Mouse (Mus musculus): ENCODE results near the gene Smyd5. TPM values are rescaled to one million over a fixed set of nuclear protein-coding genes. Genes with fewer than 3 reads are reported as not detected.

Gene Smyd5
- polyA plus RNA-seq, 1 experiment = 12.7 TPM

- Histone ChIP-seq H3K27ac (replicated peaks; ENCODE audit: low read depth, low read length) (no peak overlapping the region), H3K4me3 (ENCODE audit: insufficient read depth, low read depth, low read length) (no peak overlapping the region)
Observed at GRCm38 (mm10) chr6:85469660-85470430, 38.1 kb downstream of the Smyd5 start.

DNA sequence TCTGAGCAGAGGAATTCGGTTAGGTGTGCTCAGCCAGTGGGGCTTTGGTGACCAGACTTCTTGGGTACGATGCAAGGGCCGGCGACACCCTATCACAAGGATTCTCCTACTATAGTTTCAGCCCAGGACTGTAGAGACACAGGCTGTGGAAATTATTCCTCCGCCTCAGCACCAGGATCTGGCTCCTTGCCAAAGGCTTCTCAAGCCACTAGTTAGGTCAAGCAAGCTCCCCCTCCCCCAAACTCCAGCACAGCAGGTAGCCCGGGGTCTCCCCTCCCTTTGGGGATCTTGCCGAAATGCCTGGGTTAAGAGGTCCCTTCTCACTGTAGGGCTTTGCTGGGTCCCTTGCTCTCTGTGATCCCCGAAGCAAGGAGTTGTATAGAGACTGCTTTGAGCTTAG, 40.2 kb downstream of the Smyd5 start:
- Histone ChIP-seq H3K4me1 (ENCODE audit: control insufficient read depth, insufficient read depth, insufficient read length, low read length) (no peaks in the 10 kb centered on the region), H3K27ac (replicated peaks; ENCODE audit: low read depth, low read length) (no peak overlapping the region), H3K4me3 (ENCODE audit: insufficient read depth, low read depth, low read length) (no peak overlapping the region)

More at GRCm38 (mm10) chr6:85469660-85470430, 38.1 kb downstream of the Smyd5 start:
- H3K4me1 ChIP-seq (ENCODE audit: control insufficient read depth, insufficient read depth, insufficient read length, low read length) = no peaks in the 10 kb centered on the region

- Histone ChIP-seq H3K27ac (replicated peaks; ENCODE audit: low read depth, low read length) (no peak overlapping the region), H3K4me1 (ENCODE audit: control insufficient read depth, insufficient read depth, insufficient read length, low read length) (no peaks in the 10 kb centered on the region), H3K4me3 (ENCODE audit: insufficient read depth, low read depth, low read length) (no peak overlapping the region)
Observed at GRCm38 (mm10) chr6:85472542-85472941, 40.8 kb downstream of the Smyd5 start.

DNA sequence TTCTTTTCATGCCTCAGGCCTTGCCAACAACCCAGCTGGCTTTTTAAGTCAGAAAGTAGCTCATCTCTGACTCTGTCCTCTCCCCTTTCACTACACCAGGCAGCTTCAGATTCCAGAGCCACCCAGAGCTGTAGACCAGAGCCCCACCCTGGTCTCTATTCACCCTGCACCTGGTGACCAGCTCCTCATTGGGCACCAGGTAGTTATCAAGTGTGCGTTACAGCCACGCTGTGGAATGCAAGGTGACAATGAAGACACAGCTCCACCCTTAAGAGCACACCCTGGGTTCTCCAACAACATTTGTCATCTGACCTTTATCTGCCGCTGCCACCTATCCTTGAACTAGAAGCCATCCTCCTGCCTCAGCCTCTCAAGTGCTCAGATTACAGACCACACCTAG, 43.8 kb downstream of the Smyd5 start:
- no peaks in the 10 kb centered on the region for H3K4me1 ChIP-seq (ENCODE audit: control insufficient read depth, insufficient read depth, insufficient read length, low read length)
- H3K4me3 ChIP-seq (ENCODE audit: insufficient read depth, low read depth, low read length) = no peak overlapping the region
- no peak overlapping the region for H3K27ac ChIP-seq (replicated peaks; ENCODE audit: low read depth, low read length)

DNA sequence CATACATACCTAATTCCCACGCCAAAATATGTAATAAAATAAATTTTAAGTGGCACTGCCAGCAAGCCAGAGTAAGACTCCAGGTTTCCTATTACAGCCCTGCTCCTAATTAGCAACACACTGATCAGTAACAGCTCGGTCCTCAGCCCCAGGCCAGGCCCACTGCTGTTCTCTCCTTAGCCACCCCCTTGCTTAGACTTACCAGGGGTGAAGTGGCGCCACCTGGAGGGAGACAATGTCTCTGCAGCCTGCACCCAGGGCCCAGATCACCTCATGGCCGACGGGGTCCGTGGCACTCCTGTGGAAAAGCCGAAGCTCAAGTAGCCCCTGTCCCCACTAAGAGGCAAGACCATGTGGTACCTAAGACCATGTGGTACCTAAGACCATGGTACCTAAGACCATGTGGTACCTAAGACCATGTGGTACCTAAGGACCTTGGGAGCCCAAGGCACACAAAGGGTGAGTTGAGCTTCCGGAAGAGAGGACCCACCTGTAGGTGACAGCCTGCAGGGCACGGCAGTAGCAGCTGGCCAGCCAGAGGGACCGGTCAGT, 45.7 kb downstream of the Smyd5 start:
- H3K4me1 ChIP-seq (ENCODE audit: control insufficient read depth, insufficient read depth, insufficient read length, low read length) = no peaks in the 10 kb centered on the region
- no peak overlapping the region for H3K4me3 ChIP-seq (ENCODE audit: insufficient read depth, low read depth, low read length)
- H3K27ac ChIP-seq (replicated peaks; ENCODE audit: low read depth, low read length) = no peak overlapping the region

DNA sequence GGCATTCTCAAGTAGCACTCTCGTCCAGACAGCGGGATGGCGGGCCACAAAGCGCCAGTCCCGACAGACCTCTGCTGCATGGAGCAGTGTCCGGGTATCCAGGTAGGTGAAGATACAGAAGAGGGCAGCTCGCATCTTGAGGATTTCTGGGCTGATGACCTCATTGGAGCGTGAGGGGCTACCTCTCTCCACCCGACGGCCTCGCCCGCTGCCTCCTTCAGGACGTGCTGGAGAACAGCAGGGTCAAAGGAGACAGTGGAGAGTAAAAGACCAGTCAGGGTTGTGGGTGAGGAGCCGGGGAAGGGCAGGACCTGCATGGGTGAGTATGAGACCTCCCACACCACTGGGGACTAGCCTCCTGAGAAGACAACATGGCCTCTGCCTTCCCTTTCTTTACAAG, 46.6 kb downstream of the Smyd5 start:
- no peak overlapping the region for H3K4me3 ChIP-seq (ENCODE audit: insufficient read depth, low read depth, low read length)
- no peaks in the 10 kb centered on the region for H3K4me1 ChIP-seq (ENCODE audit: control insufficient read depth, insufficient read depth, insufficient read length, low read length)
- no peak overlapping the region for H3K27ac ChIP-seq (replicated peaks; ENCODE audit: low read depth, low read length)

GRCm38 (mm10) chr6:85479979-85480378, 48.2 kb downstream of the Smyd5 start:
- Histone ChIP-seq H3K27ac (replicated peaks; ENCODE audit: low read depth, low read length) (no peak overlapping the region), H3K4me1 (ENCODE audit: control insufficient read depth, insufficient read depth, insufficient read length, low read length) (no peaks in the 10 kb centered on the region), H3K4me3 (ENCODE audit: insufficient read depth, low read depth, low read length) (no peak overlapping the region)

DNA sequence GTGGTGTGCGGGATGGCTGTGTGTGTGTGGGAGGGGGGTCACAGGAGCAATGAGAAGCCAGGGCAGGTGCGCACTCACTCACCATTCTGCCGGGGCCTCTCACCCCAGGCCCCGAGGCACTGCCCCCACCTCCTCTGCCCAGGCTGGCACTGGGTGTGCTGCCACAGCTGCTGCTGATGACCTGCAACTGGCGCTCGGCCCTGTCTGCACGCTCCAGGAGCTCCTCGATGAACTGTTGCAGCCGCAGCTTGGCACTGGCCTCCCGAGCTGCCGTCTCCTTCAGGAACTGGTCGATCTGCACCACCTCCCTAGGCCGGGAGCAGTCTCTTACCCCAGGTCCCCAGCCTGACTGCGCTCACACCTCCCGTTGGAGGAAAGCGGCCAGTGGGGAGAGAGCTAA, 48.9 kb downstream of the Smyd5 start:
- Histone ChIP-seq H3K4me1 (ENCODE audit: control insufficient read depth, insufficient read depth, insufficient read length, low read length) (no peaks in the 10 kb centered on the region), H3K4me3 (ENCODE audit: insufficient read depth, low read depth, low read length) (no peak overlapping the region), H3K27ac (replicated peaks; ENCODE audit: low read depth, low read length) (no peak overlapping the region)

DNA sequence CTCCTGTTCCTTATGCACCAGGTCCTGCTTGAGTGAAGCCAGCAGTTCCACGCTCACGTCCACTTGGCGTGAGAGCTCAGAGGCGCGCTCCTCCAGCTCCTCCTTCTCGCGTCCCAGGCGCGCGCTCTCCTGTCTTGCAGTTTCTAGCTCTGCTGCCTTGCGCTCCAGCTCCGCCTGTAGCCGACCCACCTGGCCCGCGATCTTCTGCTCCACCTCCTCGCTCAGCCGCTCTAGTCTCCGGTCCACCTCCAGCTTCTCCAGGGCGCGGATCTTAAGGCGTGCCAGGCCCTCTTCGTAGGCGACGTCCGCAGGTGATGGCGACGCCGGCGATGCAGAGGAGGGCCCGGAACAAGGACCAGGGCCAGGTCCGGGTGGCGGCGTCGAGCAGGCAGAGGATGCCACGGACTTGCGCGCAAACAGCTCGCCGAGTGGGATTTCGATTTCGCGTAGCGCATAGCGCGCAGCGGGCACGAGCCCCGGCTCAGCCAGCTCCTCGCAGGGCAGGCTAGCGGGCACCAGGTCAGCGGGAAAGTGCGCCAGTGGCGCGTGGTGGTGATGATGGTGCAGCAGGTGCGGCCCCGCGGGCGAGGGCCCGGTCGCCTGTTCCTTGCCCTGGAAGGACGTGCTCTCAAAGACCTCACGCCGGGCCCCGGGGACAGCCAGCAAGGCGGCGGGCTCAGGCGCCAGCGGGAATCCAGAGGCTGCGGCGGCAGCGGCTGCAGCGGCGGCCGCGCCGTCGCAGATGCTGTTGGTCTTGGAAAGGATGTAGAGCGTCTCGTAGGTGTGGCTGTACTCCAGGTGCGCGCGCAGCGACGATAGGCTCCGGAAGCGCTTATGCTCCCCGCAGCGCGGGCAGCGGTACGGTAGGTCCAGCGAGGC, 52.3 kb downstream of the Smyd5 start:
- H3K27ac ChIP-seq (replicated peaks; ENCODE audit: low read depth, low read length) = no peak overlapping the region
- H3K4me1 ChIP-seq (ENCODE audit: control insufficient read depth, insufficient read depth, insufficient read length, low read length) = no peaks in the 10 kb centered on the region
- no peak overlapping the region for H3K4me3 ChIP-seq (ENCODE audit: insufficient read depth, low read depth, low read length)

DNA sequence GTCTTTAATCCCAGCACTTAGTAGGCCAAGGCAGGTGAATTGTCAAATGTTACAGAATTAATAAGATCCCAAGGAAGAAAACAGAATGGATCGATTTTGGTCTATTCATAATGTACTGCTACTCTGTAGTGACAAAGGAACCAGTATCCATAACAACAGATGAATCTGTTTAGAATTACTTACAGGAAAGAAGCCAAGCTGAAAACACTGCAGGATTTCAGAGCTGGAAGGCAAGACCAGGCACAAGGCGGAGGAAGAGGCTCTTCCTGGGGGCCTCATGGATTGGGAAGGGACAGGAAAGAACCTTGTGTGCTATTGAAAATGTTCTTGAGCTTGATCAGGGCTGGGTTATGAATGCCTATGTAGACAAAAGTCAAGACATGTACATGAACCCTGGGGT, 53.9 kb downstream of the Smyd5 start:
- H3K27ac ChIP-seq (replicated peaks; ENCODE audit: low read depth, low read length) = no peak overlapping the region
- H3K4me1 ChIP-seq (ENCODE audit: control insufficient read depth, insufficient read depth, insufficient read length, low read length) = no peaks in the 10 kb centered on the region
- H3K4me3 ChIP-seq (ENCODE audit: insufficient read depth, low read depth, low read length) = no peak overlapping the region

DNA sequence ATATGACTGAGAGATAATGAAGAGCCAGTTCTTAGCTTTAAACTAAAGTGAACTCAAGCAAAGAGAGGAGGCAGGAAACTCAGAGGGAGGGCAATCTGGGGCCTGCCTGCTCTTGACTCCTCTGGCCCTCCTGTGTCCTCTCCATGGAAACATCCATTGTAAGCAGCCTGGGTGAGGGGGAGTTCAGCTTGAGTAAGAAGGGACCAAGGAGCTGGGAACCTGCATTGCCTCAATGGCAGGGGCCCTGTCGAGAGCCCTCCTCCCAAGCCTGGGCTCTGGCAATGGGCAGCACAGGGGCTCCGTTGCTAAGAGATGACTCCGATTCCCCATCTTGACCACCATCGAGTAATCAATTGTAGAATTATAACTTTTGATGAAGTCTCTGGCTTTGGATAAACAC, 56.7 kb downstream of the Smyd5 start:
- Histone ChIP-seq H3K27ac (replicated peaks; ENCODE audit: low read depth, low read length) (no peak overlapping the region), H3K4me3 (ENCODE audit: insufficient read depth, low read depth, low read length) (no peak overlapping the region), H3K4me1 (ENCODE audit: control insufficient read depth, insufficient read depth, insufficient read length, low read length) (no peaks in the 10 kb centered on the region)

DNA sequence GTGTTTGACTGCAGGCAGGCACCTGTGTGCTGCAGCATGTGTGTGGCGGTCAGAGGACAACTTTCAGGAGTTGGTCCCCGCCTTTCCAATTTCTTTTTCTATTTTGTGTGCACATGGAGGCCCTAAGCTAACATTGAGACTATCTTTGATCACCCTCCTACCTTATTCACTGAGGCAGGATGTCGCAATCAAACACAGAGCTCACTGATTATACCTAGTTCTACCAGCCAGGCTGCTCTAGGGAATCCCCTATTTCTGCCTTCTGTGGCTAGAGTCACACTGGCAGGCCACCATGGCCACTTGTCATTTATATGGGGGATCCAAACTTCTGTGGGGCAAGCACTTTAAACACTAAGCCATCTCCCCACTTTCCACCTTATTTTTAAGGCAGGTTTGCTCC, 57.9 kb downstream of the Smyd5 start:
- no peaks in the 10 kb centered on the region for H3K4me1 ChIP-seq (ENCODE audit: control insufficient read depth, insufficient read depth, insufficient read length, low read length)
- H3K4me3 ChIP-seq (ENCODE audit: insufficient read depth, low read depth, low read length) = no peak overlapping the region
- H3K27ac ChIP-seq (replicated peaks; ENCODE audit: low read depth, low read length) = no peak overlapping the region

DNA sequence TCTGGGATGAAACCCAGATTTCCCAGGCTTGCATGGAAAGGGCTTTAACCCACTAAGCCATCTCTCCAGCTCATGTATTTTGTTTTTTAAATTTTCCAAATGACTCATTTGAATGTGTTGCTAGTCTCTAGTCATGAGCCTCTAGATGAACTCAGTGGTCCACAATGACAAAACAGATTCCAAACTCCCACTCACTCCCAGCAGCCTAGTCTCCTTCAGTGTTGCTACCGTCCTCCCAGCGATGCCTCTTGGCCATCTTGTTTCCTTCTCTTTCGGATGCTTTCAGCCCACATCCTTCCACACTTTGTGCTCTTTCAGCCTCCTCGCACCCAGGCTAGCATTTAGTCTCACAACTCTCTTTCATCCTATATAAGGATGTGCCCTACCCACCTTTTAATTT, 58.5 kb downstream of the Smyd5 start:
- Histone ChIP-seq H3K4me3 (ENCODE audit: insufficient read depth, low read depth, low read length) (no peak overlapping the region), H3K4me1 (ENCODE audit: control insufficient read depth, insufficient read depth, insufficient read length, low read length) (no peaks in the 10 kb centered on the region), H3K27ac (replicated peaks; ENCODE audit: low read depth, low read length) (no peak overlapping the region)

GRCm38 (mm10) chr6:85491606-85492005, 59.8 kb downstream of the Smyd5 start:
- Histone ChIP-seq H3K4me3 (ENCODE audit: insufficient read depth, low read depth, low read length) (no peak overlapping the region), H3K4me1 (ENCODE audit: control insufficient read depth, insufficient read depth, insufficient read length, low read length) (no peaks in the 10 kb centered on the region), H3K27ac (replicated peaks; ENCODE audit: low read depth, low read length) (no peak overlapping the region)

All from brown adipose tissue, adult 24 weeks (tissue).